Mouse (Mus musculus): ENCODE results near the gene Rnf145. TPM values are rescaled to one million over a fixed set of nuclear protein-coding genes. Genes with fewer than 3 reads are reported as not detected.

Rnf145 gene
- polyA plus RNA-seq, 1 experiment from 2014 or later: 71.3 TPM

DNA sequence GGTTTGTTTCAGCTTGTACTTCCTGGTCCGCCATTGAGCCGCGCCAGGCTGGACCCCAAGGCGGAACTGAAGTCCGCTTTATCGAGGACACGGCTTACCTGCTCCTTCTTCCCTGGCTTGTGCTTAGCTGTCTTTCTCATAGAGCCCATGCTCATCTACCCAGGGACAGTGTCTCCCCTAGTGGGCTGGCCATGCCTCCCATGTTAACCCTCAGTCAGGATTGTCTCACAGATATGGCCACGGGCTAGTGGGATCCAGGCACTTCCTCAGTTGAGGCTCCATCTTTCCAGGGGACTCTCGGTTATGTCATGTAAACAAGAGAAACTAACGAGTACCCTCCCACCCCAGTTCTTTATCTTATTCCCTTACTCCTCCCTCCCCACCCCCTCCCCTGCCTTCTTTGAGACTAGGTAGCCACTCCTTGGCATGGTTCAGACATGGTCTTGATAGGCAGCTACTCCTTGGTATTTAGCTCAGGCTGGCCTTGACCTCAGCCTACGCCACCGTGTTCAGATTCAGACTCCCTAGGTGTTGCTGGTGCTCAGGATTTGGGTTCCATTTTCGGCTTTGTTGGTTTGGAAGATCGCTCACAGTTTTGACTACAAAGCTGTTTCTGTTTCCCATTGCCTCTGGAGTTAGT, 9.9 kb downstream of the Rnf145 start:
- 90% methylated on average over 14 of the region's 14 CpGs for WGBS
- no peaks in the 10 kb centered on the region for H3K9me3 ChIP-seq (ENCODE audit: control insufficient read depth, low read length)
- H3K9ac ChIP-seq (ENCODE audit: low read length): no peak overlapping the region
- no peak for ATAC-seq (replicated peaks; ENCODE audit: low FRiP score, low TSS enrichment, low read depth)
- no peaks in the 10 kb centered on the region for H3K4me1 ChIP-seq (replicated peaks; ENCODE audit: control insufficient read depth, insufficient read depth, low read length)
- no peaks in the 10 kb centered on the region for H3K27me3 ChIP-seq (replicated peaks; ENCODE audit: control insufficient read depth, insufficient read depth, low read length)
- no peak overlapping the region for H3K4me3 ChIP-seq (ENCODE audit: low read depth, low read length)
- H3K36me3 ChIP-seq (ENCODE audit: control insufficient read depth, insufficient read depth, low read length): peaks cover 81% of the 10 kb centered on the region
- no peak overlapping the region for H3K27ac ChIP-seq (ENCODE audit: low read depth)
- H3K4me2 ChIP-seq (ENCODE audit: low read length): no peak overlapping the region
- no peak for DNase-seq (ENCODE audit: low spot score)

- DNase-seq (ENCODE audit: low spot score): no peak
Observed at GRCm38 (mm10) chr11:44529200-44529599, 10.4 kb downstream of the Rnf145 start.

DNA sequence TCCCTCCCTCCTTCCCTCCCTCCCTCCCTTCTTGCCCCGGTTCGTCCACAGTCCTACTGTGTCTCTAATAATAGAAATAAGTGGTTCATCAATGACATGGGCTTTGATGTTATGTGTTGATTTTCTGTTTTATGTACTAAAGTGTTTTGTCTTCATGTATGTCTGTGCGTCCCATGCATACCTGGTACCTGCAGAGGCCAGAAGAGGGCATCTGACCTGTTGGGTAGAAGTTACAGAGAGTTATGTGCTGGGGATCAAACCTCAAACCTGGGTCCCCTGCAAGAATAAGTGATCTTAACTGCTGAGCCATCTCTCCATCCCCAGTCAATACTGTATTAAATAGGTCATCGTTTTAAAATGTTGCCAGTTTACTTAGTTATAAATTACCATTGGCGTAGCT, 11.0 kb downstream of the Rnf145 start:
- peaks cover 88% of the 10 kb centered on the region for H3K36me3 ChIP-seq (ENCODE audit: control insufficient read depth, insufficient read depth, low read length)

More at GRCm38 (mm10) chr11:44529200-44529599, 10.4 kb downstream of the Rnf145 start:
- H3K4me3 ChIP-seq (ENCODE audit: low read depth, low read length): no peak overlapping the region
- 86% methylated on average over 12 of the region's 12 CpGs for WGBS
- no peak for ATAC-seq (replicated peaks; ENCODE audit: low FRiP score, low TSS enrichment, low read depth)
- no peak overlapping the region for H3K9ac ChIP-seq (ENCODE audit: low read length)
- H3K9me3 ChIP-seq (ENCODE audit: control insufficient read depth, low read length): no peaks in the 10 kb centered on the region
- H3K4me2 ChIP-seq (ENCODE audit: low read length): no peak overlapping the region
- no peaks in the 10 kb centered on the region for H3K27me3 ChIP-seq (replicated peaks; ENCODE audit: control insufficient read depth, insufficient read depth, low read length)
- peaks cover 85% of the 10 kb centered on the region for H3K36me3 ChIP-seq (ENCODE audit: control insufficient read depth, insufficient read depth, low read length)
- no peaks in the 10 kb centered on the region for H3K4me1 ChIP-seq (replicated peaks; ENCODE audit: control insufficient read depth, insufficient read depth, low read length)
- no peak overlapping the region for H3K27ac ChIP-seq (ENCODE audit: low read depth)

GRCm38 (mm10) chr11:44530382-44530781, 11.6 kb downstream of the Rnf145 start:
- 81% methylated on average over 8 of the region's 8 CpGs for WGBS
- Histone ChIP-seq H3K4me3 (ENCODE audit: low read depth, low read length) (no peak overlapping the region), H3K36me3 (ENCODE audit: control insufficient read depth, insufficient read depth, low read length) (peaks cover 86% of the 10 kb centered on the region), H3K27ac (ENCODE audit: low read depth) (no peak overlapping the region), H3K4me1 (replicated peaks; ENCODE audit: control insufficient read depth, insufficient read depth, low read length) (no peaks in the 10 kb centered on the region), H3K9ac (ENCODE audit: low read length) (no peak overlapping the region), H3K9me3 (ENCODE audit: control insufficient read depth, low read length) (no peaks in the 10 kb centered on the region), H3K27me3 (replicated peaks; ENCODE audit: control insufficient read depth, insufficient read depth, low read length) (no peaks in the 10 kb centered on the region), H3K4me2 (ENCODE audit: low read length) (no peak overlapping the region)
- no peak for DNase-seq (ENCODE audit: low spot score)
- ATAC-seq (replicated peaks; ENCODE audit: low FRiP score, low TSS enrichment, low read depth): no peak

More for the DNA sequence above, 11.0 kb downstream of the Rnf145 start:
- Histone ChIP-seq H3K4me1 (replicated peaks; ENCODE audit: control insufficient read depth, insufficient read depth, low read length) (no peaks in the 10 kb centered on the region), H3K27me3 (replicated peaks; ENCODE audit: control insufficient read depth, insufficient read depth, low read length) (no peaks in the 10 kb centered on the region), H3K9ac (ENCODE audit: low read length) (no peak overlapping the region), H3K4me3 (ENCODE audit: low read depth, low read length) (no peak overlapping the region), H3K4me2 (ENCODE audit: low read length) (no peak overlapping the region), H3K9me3 (ENCODE audit: control insufficient read depth, low read length) (no peaks in the 10 kb centered on the region), H3K27ac (ENCODE audit: low read depth) (no peak overlapping the region)
- no peak for DNase-seq (ENCODE audit: low spot score)
- ATAC-seq (replicated peaks; ENCODE audit: low FRiP score, low TSS enrichment, low read depth): no peak
- WGBS: 86% methylated on average over 5 of the region's 5 CpGs

- no peak overlapping the region for H3K4me3 ChIP-seq (ENCODE audit: low read depth, low read length)
- no peak overlapping the region for H3K9ac ChIP-seq (ENCODE audit: low read length)
- H3K27ac ChIP-seq (ENCODE audit: low read depth): no peak overlapping the region
- 86% methylated on average over 11 of the region's 11 CpGs for WGBS
- no peak for DNase-seq (ENCODE audit: low spot score)
- H3K27me3 ChIP-seq (replicated peaks; ENCODE audit: control insufficient read depth, insufficient read depth, low read length): no peaks in the 10 kb centered on the region
- no peak for ATAC-seq (replicated peaks; ENCODE audit: low FRiP score, low TSS enrichment, low read depth)
- peaks cover 84% of the 10 kb centered on the region for H3K36me3 ChIP-seq (ENCODE audit: control insufficient read depth, insufficient read depth, low read length)
- no peaks in the 10 kb centered on the region for H3K9me3 ChIP-seq (ENCODE audit: control insufficient read depth, low read length)
- no peak overlapping the region for H3K4me2 ChIP-seq (ENCODE audit: low read length)
- H3K4me1 ChIP-seq (replicated peaks; ENCODE audit: control insufficient read depth, insufficient read depth, low read length): no peaks in the 10 kb centered on the region
Observed at GRCm38 (mm10) chr11:44530867-44531266, 12.1 kb downstream of the Rnf145 start.

DNA sequence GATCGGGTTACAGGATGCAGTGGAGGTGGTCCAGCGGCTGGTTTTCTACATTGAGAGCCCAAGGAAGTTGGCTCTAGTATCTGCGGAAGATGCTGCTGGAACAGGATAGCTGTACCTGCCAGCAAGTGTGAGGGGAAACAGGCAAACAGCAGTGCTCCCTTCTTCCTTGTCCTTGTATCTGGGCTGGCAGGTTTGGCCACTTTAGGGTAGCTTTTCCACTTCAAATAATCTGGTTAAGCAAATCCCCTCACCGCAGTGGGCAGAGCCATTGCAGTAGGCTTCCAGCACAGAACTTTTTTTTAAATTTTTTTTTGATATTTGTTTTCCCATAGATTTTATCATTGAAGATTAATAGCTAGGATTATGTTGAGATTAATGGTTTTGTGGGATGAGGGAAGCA, 12.9 kb downstream of the Rnf145 start:
- no peak for ATAC-seq (replicated peaks; ENCODE audit: low FRiP score, low TSS enrichment, low read depth)
- H3K4me1 ChIP-seq (replicated peaks; ENCODE audit: control insufficient read depth, insufficient read depth, low read length): no peaks in the 10 kb centered on the region
- WGBS: 74% methylated on average over 4 of the region's 4 CpGs

DNA sequence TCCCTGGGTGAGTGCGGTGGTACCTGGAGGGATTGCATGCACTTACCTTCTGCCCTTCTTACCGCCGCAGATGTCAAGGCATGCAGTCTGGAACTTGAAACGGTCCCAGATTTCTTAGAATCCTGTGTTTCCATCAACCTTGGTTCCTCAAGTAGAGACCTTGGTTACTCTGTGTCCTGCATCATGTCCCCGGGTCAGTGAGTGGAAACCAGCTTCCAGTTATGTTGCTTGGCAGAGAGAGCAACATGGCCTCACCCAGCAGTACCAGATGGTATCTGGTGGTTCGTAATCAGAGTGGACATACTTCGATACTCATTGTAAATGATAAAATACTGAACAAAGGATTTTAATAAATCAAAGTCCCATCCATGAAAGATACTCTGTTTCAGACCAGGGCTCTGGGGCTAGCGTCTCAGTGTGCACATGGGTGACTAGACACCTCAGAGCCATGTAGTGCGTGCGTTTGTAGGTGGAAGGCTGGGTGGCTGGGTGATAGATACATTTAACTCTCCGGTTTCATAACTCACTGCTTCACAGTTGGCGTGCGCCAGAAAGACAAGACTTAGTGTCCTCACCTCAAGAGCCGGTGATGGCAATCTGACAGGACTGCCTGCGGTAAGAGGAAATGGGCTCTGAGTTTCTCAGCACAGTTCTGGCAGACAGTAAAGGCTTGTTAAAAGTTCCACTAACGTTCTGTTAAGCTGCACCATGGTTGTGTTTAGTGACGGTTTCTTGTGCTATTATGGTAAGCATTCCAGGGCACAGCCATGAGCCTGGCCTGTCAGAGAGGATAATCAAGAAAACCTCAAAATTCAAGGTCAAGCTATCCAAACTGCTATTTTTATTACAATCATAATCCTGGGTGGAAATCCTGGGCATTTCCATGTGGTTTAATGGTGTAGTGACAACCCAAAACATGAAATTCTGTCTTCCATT, 14.3 kb downstream of the Rnf145 start:
- ATAC-seq (replicated peaks; ENCODE audit: low FRiP score, low TSS enrichment, low read depth) (no peak), DNase-seq (ENCODE audit: low spot score) (no peak)
- H3K27ac ChIP-seq (ENCODE audit: low read depth): no peak overlapping the region
- H3K36me3 ChIP-seq (ENCODE audit: control insufficient read depth, insufficient read depth, low read length): peaks cover 78% of the 10 kb centered on the region
- H3K4me2 ChIP-seq (ENCODE audit: low read length): no peak overlapping the region
- no peak overlapping the region for H3K9ac ChIP-seq (ENCODE audit: low read length)
- H3K9me3 ChIP-seq (ENCODE audit: control insufficient read depth, low read length): no peaks in the 10 kb centered on the region
- no peaks in the 10 kb centered on the region for H3K27me3 ChIP-seq (replicated peaks; ENCODE audit: control insufficient read depth, insufficient read depth, low read length)
- H3K4me1 ChIP-seq (replicated peaks; ENCODE audit: control insufficient read depth, insufficient read depth, low read length): no peaks in the 10 kb centered on the region
- no peak overlapping the region for H3K4me3 ChIP-seq (ENCODE audit: low read depth, low read length)
- 92% methylated on average over 17 of the region's 17 CpGs for WGBS

More for the DNA sequence above, 12.9 kb downstream of the Rnf145 start:
- Histone ChIP-seq H3K4me3 (ENCODE audit: low read depth, low read length) (no peak overlapping the region), H3K27me3 (replicated peaks; ENCODE audit: control insufficient read depth, insufficient read depth, low read length) (no peaks in the 10 kb centered on the region), H3K27ac (ENCODE audit: low read depth) (no peak overlapping the region), H3K9me3 (ENCODE audit: control insufficient read depth, low read length) (no peaks in the 10 kb centered on the region), H3K36me3 (ENCODE audit: control insufficient read depth, insufficient read depth, low read length) (peaks cover 77% of the 10 kb centered on the region), H3K9ac (ENCODE audit: low read length) (no peak overlapping the region), H3K4me2 (ENCODE audit: low read length) (no peak overlapping the region)
- no peak for DNase-seq (ENCODE audit: low spot score)

- DNase-seq (ENCODE audit: low spot score) (no peak), ATAC-seq (replicated peaks; ENCODE audit: low FRiP score, low TSS enrichment, low read depth) (no peak)
- H3K9me3 ChIP-seq (ENCODE audit: control insufficient read depth, low read length): no peaks in the 10 kb centered on the region
- WGBS: 87% methylated on average over 12 of the region's 12 CpGs
- H3K4me3 ChIP-seq (ENCODE audit: low read depth, low read length): no peak overlapping the region
- H3K9ac ChIP-seq (ENCODE audit: low read length): no peak overlapping the region
- no peaks in the 10 kb centered on the region for H3K27me3 ChIP-seq (replicated peaks; ENCODE audit: control insufficient read depth, insufficient read depth, low read length)
- no peak overlapping the region for H3K4me2 ChIP-seq (ENCODE audit: low read length)
- H3K36me3 ChIP-seq (ENCODE audit: control insufficient read depth, insufficient read depth, low read length): peaks cover 67% of the 10 kb centered on the region
- H3K27ac ChIP-seq (ENCODE audit: low read depth): no peak overlapping the region
- 0 out of 2 replicates have a peak, but pooled peaks cover 2% of the 10 kb centered on the region for H3K4me1 ChIP-seq (replicated peaks; ENCODE audit: control insufficient read depth, insufficient read depth, low read length)
Observed at GRCm38 (mm10) chr11:44534999-44535750, 16.4 kb downstream of the Rnf145 start.

Measured in intestine, embryonic 14.5 days (tissue).